Mouse (Mus musculus) embryonic facial prominence, embryonic 14.5 days (tissue): ENCODE measurements at regions not wholly inside any gene's neighbourhood (a gene's known extent, or its start where the extent isn't known, plus 50 kb on each side); places are given as distances from the start of the nearest gene placed in this dataset.
A peak's percentile ranks its signal among the peaks of the same experiment; 100 is the strongest.

Experiments used
- ATAC-seq: fragments of 200-750 bp; cut with Nextera tagmentation; 2 replicates; pipeline ENCODE4 v1.8.0; 2017; ENCODE audit warnings: low read depth, moderate number of reproducible peaks, moderate TSS enrichment
- DNase-seq: peaks from one replicate; pipeline ENCODE4 v3.0.0-alpha.2; 2015; ENCODE audit warnings: low spot score
- H3K27ac ChIP-seq: fragments of 300-500 bp; sonication (generic); replicated peaks from 2 replicates; pipeline ENCODE4 v1.5.1; 2014; ENCODE audit warnings: low read depth, mild to moderate bottlenecking, low read length, moderate library complexity
- H3K27me3 ChIP-seq: fragments of 300-500 bp; sonication (generic); replicated peaks from 2 replicates; pipeline ENCODE4 v1.6.1; 2014; ENCODE audit warnings: low read length; ENCODE audit not compliant: control insufficient read depth, insufficient read depth
- H3K36me3 ChIP-seq: fragments of 300-500 bp; sonication (generic); 2 replicates; pipeline ENCODE4 v1.6.1; 2014; ENCODE audit warnings: low read length, mixed read lengths; ENCODE audit not compliant: control insufficient read depth, insufficient read depth
- H3K4me1 ChIP-seq: fragments of 300-500 bp; sonication (generic); 2 replicates; pipeline ENCODE4 v1.6.1; 2014; ENCODE audit warnings: antibody characterized with exemption, low read length; ENCODE audit not compliant: control insufficient read depth, insufficient read depth
- H3K4me2 ChIP-seq: fragments of 300-500 bp; sonication (generic); 2 replicates; pipeline ENCODE4 v1.6.1; 2014; ENCODE audit warnings: low read depth, mild to moderate bottlenecking, low read length, moderate library complexity, mixed read lengths
- H3K4me3 ChIP-seq: fragments of 300-500 bp; sonication (generic); 2 replicates; pipeline ENCODE4 v1.5.1; 2014; ENCODE audit warnings: low read depth, mild to moderate bottlenecking, low read length
- H3K9ac ChIP-seq: fragments of 300-500 bp; sonication (generic); 2 replicates; pipeline ENCODE4 v1.6.1; 2014; ENCODE audit warnings: low read depth, mild to moderate bottlenecking, low read length, moderate library complexity, mixed read lengths
- H3K9me3 ChIP-seq: fragments of 300-500 bp; sonication (generic); 2 replicates; pipeline ENCODE4 v1.6.1; 2016; ENCODE audit warnings: low read length; ENCODE audit not compliant: control insufficient read depth
- WGBS: fragments of 180-500 bp; shearing (Covaris S2); extraction: QIAGEN DNeasy Blood & Tissue Kit; methylation state at CpG from one replicate; pipeline ENCODE4 v1.1.7; 2014; 5-methylcytosine and 5-hydroxymethylcytosine counted together

DNA sequence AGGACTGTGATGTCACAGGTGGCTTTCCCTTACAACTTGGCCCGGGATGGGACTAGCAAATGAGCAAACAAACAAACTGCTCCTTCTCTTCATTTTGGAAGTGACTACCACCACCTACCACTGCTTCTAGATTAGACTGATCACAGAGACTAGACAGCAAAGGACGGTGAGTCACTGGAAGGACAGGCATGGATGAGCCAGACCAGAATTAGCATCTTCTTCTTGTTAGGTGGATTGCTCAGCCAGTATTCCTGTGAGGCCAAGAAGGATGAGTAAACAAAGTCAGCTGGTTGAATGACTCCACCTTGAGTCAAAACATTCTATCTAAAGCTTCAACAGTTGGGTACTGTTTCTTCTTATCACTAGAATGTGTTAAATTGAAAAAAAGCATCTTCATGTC is 385.1 kb upstream of the Mon1b start:
- WGBS = 98% methylated on average over 2 of the region's 2 CpGs
- H3K4me1 ChIP-seq = no peaks in the 10 kb centered on the region

DNA sequence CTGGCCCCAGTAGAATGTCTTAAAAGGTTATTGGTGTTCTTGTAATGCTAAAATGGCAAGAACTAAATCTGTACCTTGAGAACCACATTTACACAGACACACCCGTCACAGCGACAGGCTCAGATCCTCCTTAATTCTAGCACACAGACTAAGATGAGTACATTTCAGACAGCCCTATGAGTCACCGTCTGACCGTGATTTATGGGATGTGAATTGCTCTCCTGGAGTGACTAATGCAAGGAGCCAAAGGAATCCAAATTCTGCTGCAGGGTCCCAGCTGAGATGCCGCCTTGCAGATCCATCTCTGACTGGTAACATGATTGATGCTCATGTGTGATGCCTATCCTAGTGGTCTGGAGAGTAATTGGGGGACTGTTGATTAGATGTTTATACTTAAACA is 381.3 kb upstream of the Mon1b start:
- no peaks in the 10 kb centered on the region for H3K4me1 ChIP-seq
- H3K9ac ChIP-seq = no peak overlapping the region
- no peak overlapping the region for H3K4me3 ChIP-seq
- ATAC-seq = no peak
- 82% methylated on average over 5 of the region's 5 CpGs for WGBS
- no peak overlapping the region for H3K27ac ChIP-seq
- no peaks in the 10 kb centered on the region for H3K36me3 ChIP-seq
- no peaks in the 10 kb centered on the region for H3K27me3 ChIP-seq
- DNase-seq = peak; percentile 3
- no peak overlapping the region for H3K4me2 ChIP-seq
- H3K9me3 ChIP-seq = no peaks in the 10 kb centered on the region

More for the DNA sequence above, 385.1 kb upstream of the Mon1b start:
- Histone ChIP-seq H3K27me3 (no peaks in the 10 kb centered on the region), H3K4me2 (no peak overlapping the region), H3K4me3 (no peak overlapping the region), H3K36me3 (no peaks in the 10 kb centered on the region), H3K27ac (no peak overlapping the region), H3K9ac (no peak overlapping the region), H3K9me3 (no peaks in the 10 kb centered on the region)
- no peak for ATAC-seq
- no peak for DNase-seq

GRCm38 (mm10) chr8:113259477-113259876 is 375.9 kb upstream of the Mon1b start:
- Histone ChIP-seq H3K27me3 (no peaks in the 10 kb centered on the region), H3K27ac (no peak overlapping the region), H3K36me3 (no peaks in the 10 kb centered on the region), H3K4me1 (no peaks in the 10 kb centered on the region), H3K4me3 (no peak overlapping the region), H3K9me3 (no peaks in the 10 kb centered on the region), H3K4me2 (no peak overlapping the region), H3K9ac (no peak overlapping the region)
- ATAC-seq (no peak), DNase-seq (no peak)
- WGBS = 81% methylated on average over 1 of the region's 1 CpGs

DNA sequence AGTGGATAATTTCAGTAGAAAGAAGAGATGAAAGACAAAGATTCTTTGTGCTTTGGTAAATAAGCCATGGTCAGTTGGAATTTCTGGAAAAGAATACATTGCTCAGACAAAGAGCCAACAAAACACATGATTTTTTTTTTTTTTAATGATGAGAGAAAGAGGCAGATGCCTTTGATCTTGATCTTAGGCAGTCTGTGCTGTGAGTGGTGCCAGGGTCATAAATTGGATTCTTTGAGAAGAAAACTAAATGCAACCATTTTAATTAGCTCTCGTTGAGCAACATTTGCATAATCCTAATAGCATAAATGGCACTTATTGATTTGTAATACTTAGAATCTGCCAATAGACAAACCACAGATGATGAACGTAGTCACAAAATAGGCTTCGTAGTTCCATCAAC is 372.1 kb upstream of the Mon1b start:
- Histone ChIP-seq H3K4me1 (no peaks in the 10 kb centered on the region), H3K27ac (no peak overlapping the region), H3K9ac (no peak overlapping the region), H3K36me3 (no peaks in the 10 kb centered on the region), H3K9me3 (no peaks in the 10 kb centered on the region), H3K27me3 (no peaks in the 10 kb centered on the region), H3K4me2 (no peak overlapping the region), H3K4me3 (no peak overlapping the region)
- WGBS = 82% methylated on average over 3 of the region's 3 CpGs
- DNase-seq (no peak), ATAC-seq (no peak)

DNA sequence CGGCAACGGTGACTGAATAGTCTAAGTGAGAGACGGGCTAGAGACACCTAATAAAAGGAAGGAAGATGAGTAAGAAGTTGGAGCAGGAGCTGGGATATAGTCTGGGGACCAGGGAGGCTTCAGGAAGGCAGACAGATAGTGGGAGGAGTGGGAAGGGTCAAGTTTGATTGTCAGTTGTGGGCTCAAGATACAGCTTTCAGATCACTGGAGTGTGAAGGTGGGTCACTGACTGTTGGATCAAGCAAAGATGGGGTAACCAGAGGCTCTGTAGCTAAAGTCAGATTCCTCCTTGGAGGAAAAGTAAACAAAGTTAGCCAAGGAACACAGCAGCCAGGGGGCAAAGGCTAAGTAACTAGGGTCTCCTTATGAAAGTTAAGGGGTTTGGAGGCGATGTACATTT is 364.1 kb upstream of the Mon1b start:
- Histone ChIP-seq H3K9ac (no peak overlapping the region), H3K4me1 (no peaks in the 10 kb centered on the region), H3K27me3 (no peaks in the 10 kb centered on the region), H3K4me3 (no peak overlapping the region), H3K36me3 (no peaks in the 10 kb centered on the region), H3K4me2 (no peak overlapping the region), H3K9me3 (no peaks in the 10 kb centered on the region), H3K27ac (no peak overlapping the region)
- 88% methylated on average over 4 of the region's 4 CpGs for WGBS
- no peak for DNase-seq
- ATAC-seq = no peak

- Histone ChIP-seq H3K27ac (no peak overlapping the region), H3K27me3 (no peaks in the 10 kb centered on the region), H3K36me3 (no peaks in the 10 kb centered on the region), H3K4me2 (no peak overlapping the region), H3K9ac (no peak overlapping the region), H3K4me1 (no peaks in the 10 kb centered on the region), H3K4me3 (no peak overlapping the region), H3K9me3 (no peaks in the 10 kb centered on the region)
- no peak for DNase-seq
- 87% methylated on average over 4 of the region's 4 CpGs for WGBS
- ATAC-seq = no peak
Observed at GRCm38 (mm10) chr8:113300273-113300843, 335.0 kb upstream of the Mon1b start.

- DNase-seq (peak; percentile 18), ATAC-seq (no peak)
- Histone ChIP-seq H3K36me3 (no peaks in the 10 kb centered on the region), H3K27me3 (no peaks in the 10 kb centered on the region), H3K27ac (no peak overlapping the region), H3K4me2 (no peak overlapping the region), H3K9me3 (no peaks in the 10 kb centered on the region), H3K9ac (no peak overlapping the region), H3K4me3 (no peak overlapping the region), H3K4me1 (no peaks in the 10 kb centered on the region)
- WGBS = 65% methylated on average over 8 of the region's 8 CpGs
Observed at GRCm38 (mm10) chr8:113303426-113303825, 332.0 kb upstream of the Mon1b start.

DNA sequence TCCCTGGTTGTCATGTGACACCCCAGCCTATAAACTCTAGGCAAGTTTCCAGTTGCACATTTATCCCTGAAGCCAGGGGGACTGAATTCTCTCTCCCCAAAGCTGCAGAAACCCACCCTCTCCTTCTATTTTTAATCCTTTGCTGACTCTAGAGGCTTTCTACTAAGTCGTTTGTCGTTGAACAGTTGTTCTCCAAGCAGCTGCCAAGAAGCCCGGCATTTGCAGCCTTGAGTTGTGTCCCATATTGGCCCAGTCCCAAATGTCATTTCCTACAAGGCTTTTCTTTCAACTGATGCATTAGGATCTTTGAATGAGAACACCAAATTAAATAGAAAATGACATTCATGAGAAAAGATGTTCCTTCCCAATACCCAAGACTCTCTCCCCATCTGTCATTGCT is 318.2 kb upstream of the Mon1b start:
- WGBS = 48% methylated on average over 3 of the region's 3 CpGs
- no peaks in the 10 kb centered on the region for H3K36me3 ChIP-seq
- ATAC-seq = peak; percentile 63; the same call in 1 of the 2 replicates
- H3K27ac ChIP-seq = no peak overlapping the region
- no peaks in the 10 kb centered on the region for H3K9me3 ChIP-seq
- H3K4me3 ChIP-seq = no peak overlapping the region
- H3K27me3 ChIP-seq = no peaks in the 10 kb centered on the region
- peak; percentile 88 for DNase-seq
- no peak overlapping the region for H3K4me2 ChIP-seq
- H3K9ac ChIP-seq = no peak overlapping the region
- H3K4me1 ChIP-seq = no peaks in the 10 kb centered on the region

DNA sequence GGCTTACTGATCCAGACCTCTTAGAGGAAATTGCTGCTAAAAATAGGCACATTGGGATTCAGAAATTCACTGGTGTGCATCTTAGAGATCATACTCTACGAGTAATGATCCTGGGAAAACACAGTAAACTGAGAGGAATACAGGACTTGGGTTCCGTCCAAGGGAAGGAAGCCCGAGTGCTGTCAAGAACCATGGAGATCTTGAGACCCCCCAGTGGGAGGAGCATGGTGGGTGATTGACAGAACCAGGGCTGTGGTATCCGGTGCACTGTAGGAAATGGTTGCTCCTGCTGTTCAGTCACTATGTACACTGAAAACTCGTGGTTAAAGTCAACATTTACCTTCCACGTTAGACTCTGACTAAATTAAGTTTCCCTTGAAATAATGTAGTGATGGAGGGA is 303.8 kb upstream of the Mon1b start:
- no peak for ATAC-seq
- 45% methylated on average over 6 of the region's 6 CpGs for whole genome bisulfite sequencing

More for the DNA sequence above, 303.8 kb upstream of the Mon1b start:
- no peak overlapping the region for H3K9ac ChIP-seq
- no peak overlapping the region for H3K27ac ChIP-seq
- no peaks in the 10 kb centered on the region for H3K9me3 ChIP-seq
- no peaks in the 10 kb centered on the region for H3K36me3 ChIP-seq
- H3K27me3 ChIP-seq = no peaks in the 10 kb centered on the region
- H3K4me2 ChIP-seq = no peak overlapping the region
- DNase-seq = peak; percentile 11
- H3K4me3 ChIP-seq = no peak overlapping the region
- H3K4me1 ChIP-seq = no peaks in the 10 kb centered on the region
